Mouse (Mus musculus) testis, adult 2 months (tissue): ENCODE data around the gene Ext2.

Source experiments
- CTCF ChIP-seq: fragments of 200-500 bp; IDR thresholded peaks from 2 replicates; pipeline ENCODE4 v1.5.1; 2012; ENCODE audit warnings: low read depth, mild to moderate bottlenecking, inconsistent platforms, low read length, moderate library complexity; ENCODE audit not compliant: control insufficient read depth, insufficient read depth, insufficient replicate concordance
- POLR2A ChIP-seq: fragments of 200-500 bp; IDR thresholded peaks from 2 replicates; pipeline ENCODE4 v1.6.1; 2012; ENCODE audit warnings: low read depth, mild to moderate bottlenecking, inconsistent platforms, low read length, moderate library complexity; ENCODE audit not compliant: control insufficient read depth

DNA sequence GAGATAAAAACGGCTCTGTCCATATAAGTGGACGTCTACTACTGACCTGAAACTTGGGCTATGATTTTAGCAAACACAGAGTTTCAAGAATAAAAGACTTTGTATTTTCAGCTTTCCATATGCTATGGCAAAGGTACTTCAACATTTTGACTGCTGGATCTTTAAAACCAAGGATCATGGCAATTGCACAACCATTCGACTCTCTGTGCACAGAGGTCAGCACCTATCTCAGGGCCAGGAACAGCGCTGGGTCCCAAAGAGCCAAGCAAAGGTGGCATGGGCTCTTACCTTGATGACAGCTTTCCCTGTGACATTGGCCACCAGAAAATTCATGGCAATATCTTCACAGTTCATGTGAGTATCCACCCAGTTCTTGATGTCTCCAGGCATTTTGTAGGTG lies 118.2 kb downstream of the Ext2 start:
- no peak for TF ChIP-seq CTCF
- no peak for TF ChIP-seq POLR2A
